Mouse (Mus musculus) spleen, postnatal 14 days (tissue): ENCODE data around the gene Wwp2.

ENCODE experiments used
- DNase-seq, 2 experiments: peaks; one replicate each; pipeline ENCODE4 v3.0.0; 2021 to 2022; ENCODE audit warnings: low spot score in 2 of 2

The Wwp2 gene

DNA sequence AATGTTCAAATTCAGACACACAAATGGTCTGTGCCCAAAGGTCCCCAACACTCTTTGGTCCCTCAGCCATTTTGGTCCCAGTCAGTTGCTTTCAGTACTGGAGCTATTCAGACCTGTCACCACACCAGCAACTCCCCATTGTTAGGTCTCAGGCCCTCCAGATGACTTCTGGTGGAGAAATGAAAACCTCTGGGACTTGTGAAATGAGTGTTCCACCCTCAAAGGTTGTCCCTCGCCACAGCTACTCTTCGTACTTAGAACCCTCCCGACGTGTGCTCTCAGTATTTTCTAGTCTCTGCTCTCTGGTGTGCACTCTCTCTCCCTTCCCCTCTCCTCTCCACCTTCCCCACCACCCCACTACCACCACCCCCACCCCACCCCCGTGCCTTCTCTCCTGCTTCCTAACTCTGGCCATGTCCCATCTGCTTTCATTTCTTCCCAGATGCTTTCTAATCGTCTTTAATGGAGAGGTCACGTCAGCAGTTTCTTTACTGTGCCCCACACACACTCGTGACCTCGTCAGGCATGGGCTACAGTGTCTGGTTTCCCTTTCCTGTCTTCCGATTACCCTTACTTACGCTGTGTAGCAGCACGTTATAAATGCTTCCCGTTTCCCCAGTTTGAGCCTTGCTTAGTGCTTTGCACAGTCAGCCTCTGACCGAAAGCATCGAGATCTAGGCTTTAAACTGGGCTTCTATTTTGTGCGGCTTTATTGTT is 124.8 kb downstream of the Wwp2 start:
- no peak for DNase-seq

DNA sequence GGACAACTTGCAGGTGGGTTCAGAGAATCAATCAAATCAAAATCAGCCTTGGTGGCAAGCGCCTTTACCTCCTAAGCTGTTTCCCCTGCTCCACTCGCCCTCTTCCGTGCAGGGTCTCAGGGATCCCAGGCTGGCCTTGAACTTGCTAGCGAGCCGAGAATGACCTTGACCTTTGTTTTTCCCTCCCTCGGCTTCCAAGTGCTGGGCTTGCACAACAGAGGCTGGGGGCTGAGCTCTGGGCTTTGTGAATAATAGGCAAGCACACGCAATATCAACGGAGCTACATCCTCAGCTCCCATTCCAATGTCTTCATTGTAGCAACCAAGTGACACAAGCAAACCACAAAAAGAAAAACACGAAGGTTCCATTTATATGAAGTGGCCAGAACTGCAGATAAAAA is 126.0 kb downstream of the Wwp2 start:
- no peak for DNase-seq

DNA sequence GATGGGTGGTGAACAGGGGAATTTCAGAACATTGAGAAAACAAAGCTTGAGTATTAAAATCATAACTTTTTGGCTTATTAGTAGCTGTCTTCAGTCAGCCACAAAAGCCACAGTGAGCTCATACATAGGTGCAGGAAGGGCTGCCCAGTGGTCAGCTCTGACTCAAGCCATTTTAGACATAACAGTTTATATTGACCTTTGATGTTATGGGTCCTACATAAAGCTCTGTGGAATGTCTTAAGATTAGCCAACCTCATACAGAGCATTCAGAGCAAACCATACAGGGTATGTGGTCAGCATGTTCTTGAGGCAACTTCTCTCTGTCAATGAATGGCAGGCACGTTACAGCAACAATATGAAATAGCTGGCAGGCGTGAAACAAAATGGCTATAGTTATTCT is 134.9 kb downstream of the Wwp2 start:
- DNase-seq = no peak

DNA sequence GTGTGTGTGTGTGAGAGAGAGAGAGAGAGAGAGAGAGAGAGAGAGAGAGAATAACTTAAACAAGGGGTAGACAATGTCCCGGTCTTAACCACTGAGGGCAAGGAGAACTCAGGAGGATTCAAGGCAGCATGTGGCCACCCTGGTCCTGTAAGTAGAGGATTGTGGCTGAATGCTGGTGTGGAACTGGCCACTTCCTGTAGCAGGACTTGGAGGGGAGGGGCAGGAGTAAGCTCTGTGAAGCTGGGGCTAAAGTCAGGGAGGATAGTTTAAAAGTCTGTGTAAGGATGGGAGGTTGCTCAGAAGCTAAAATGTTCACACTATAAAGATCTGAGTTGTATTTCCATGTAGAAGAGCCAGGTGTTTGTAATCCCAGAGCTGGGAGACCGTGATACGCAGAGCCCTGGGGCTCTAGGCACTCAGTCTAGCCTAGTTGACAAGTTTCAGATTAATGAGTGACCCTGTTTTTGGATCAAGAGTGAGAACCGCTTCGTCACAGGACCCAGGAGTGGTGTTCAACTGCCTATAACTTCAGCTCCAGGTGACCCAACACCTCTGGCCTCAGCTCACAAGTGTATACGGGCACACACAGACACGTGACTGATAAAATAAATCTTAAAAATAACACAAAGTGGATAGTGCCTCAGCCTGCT is 135.4 kb downstream of the Wwp2 start:
- DNase-seq = no peak

DNA sequence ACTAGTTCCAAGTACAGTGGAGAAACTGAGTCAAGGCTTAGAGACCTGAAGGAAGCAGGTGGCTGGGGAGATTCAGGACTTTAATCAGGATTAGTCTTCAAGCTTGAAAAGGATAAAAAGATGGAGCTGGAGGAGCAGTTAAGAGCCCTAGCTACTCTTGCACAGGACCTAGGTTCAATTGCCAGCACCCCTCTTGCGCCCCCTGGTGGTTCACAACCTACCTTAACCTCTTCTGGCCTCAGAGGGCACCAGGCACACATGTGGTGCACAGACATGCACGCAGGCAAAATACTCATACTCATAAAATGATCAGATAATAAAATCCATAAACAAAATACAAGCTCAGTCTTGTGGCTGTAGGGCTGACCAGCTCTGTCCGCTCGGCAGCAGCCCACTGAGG is 136.3 kb downstream of the Wwp2 start:
- DNase-seq = peak; percentile 63 to 77

DNA sequence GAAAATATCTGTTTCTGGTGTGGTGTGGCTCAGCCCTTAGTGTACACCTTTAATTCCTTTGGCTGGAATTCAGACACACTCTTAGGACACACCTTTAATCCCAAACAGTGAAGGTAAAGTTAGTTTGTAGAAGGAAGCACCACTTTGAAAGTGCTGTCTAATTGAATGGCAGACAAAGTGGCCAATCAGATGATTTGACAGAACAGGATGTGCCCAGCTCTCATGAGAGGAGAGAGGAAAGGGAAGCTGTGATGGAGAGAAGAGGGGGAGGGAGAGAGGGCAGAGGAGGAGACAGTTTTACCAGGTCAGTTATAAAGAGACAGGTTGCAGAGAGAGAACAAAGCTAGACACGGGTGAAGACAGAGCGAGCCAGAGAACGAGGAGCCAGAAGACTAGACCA is 138.6 kb downstream of the Wwp2 start:
- no peak for DNase-seq

GRCm38 (mm10) chr8:107576702-107577101 is 140.5 kb downstream of the Wwp2 start:
- peak; percentile 53 to 69 for DNase-seq

DNA sequence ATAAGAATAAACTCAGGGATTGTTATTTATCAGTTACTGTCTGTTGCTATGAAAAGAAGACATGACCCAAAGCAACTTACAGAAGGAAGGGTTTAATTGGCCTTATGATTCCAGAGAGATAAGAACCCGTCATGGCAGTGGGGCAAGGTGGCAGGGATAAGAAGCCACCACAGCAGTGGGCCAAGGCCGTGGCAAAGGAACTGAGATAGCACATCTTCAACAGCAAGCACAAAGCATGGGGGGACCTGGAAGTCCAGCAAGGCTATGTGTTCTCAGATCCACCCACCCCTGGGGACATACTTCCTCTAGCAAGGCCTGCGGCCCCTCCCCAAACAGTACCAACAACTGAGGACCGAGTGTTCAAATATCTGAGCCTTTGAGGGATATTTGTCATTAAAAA is 141.5 kb downstream of the Wwp2 start:
- DNase-seq = no peak

DNA sequence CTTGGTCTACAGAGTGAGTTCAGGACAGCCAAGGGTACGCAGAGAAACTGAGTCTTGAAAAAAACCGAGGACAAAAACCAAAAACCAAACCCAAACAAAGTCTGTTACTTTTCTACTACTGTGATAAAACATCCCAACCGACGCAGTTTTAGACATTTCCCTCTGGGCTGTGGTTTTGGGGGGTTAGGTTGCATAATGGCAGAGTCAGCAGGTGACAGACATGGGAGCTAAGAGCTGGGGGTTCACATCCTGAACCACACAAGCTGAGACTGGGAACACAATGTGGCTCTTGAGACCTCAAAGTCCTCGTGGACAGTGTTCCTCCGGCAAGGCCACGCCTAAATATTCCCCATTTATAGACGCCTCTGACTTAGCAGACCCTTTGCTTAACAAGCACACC is 142.0 kb downstream of the Wwp2 start:
- DNase-seq = no peak

DNA sequence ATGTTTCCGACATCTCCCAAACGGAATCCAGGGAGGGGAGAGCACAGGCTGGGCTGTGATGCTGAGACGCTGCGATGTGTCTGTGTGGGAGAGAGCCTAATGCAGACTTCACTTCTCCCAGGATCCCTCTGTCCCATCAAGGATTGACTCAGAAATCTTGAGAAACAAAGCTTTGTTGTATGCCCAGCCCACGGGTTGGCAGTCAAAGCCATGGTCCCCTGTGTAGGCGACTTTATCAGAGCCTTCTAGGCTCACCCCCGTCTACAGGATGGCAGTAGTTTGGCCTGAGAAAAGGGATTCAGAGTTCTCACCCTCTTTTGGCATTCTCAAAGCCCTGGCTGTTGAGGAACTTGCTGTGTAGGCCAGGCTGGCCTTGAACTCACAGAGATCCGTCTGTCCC is 142.4 kb downstream of the Wwp2 start:
- no peak for DNase-seq

DNA sequence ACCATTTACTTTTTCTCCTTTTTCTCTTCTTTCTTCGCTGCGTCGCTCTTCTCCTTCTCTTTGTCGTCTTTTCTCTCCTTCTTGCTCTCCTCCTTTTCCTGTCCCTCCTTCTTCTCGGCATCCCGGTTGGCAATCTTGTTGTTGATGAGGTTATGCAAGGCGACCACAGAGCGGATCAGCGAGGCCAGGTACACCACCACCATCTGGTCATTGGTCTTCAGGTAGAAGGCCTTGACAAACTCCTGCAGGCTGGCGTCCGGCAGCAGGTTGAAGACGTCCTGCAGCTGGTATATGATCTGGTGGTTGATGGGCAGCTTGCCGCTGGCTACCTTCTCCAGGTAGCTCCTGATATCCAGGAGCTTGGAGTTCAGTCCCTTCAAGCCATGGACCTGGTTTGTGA is 144.7 kb downstream of the Wwp2 start:
- no peak for DNase-seq

DNA sequence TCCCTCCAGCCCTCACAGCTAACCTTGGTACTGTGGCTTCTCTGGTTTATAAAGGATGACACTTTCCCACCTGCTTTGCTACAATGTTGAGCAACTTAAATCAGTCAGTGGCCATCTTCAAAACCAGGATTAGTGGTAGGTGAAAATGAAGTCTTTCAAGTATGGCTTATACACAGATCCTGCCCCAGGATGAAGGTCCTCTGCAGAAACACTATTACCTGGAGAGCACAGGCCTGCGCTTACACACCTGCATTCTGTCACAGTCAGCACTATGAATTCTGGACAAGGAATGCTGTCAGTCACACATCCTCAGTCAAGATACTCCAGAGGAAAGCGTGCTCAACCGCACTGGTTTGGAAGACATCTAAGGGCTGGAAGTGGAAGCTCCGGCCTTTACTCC is 145.4 kb downstream of the Wwp2 start:
- DNase-seq = no peak

DNA sequence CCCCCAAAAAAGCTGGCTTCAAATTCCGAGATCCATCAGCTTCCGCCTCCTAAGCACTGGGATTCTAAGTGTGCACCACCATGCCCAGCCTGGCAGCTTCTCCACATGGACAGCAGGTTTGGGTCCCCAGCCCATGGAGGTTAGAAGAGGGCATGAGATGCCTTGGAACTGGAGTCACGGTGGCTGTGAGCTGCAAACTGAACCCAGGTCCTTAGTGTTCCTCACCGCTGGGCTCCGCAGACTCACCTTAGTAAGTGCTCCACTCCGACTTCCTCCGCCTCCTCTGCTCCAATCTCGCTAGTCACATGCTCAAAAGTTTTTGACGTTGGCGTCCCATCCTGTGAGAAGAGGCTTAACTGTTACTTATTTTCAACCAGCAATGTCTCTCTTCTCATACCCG is 146.0 kb downstream of the Wwp2 start:
- DNase-seq = no peak

- peak in 1 of 2 experiments; percentile 6 for DNase-seq
Measured at GRCm38 (mm10) chr8:107587429-107587994, 151.3 kb downstream of the Wwp2 start.

DNA sequence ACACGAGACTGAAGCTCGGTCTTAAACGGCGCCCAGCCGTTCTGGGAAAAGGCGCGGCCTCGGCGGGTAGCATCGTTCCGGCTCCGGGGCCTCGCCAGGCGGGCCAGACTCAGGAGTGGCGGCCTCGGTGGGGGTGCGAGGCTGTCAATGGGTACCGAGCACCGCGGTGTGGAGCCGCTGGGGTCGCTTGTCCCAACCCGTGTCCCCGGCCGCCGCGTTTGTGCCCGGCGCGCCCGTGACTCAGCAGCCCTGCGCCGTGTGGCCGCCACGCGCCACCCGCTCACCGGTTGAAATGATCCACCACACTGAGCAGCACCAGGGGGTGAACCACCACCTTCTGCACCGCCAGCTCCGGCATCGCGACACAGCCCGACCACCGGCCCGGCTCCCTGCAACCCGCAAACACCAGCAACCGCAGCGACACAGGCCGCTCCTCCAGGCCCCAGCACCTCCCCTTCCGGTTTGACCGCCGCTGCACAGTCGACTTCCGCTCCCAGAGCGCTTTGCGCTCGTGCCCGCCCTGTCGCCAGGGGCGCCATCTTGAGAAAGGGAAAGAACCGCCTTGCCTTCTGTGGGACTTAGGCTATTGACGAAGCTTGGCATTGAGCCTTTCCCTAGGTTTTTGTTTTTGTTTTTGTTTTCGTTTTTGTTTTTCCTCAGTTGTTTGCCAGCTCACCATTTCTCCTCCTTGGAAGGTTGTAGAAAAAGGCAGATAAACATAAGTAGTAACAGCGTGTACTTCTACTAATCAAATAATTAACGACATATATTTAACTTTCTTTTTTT is 152.0 kb downstream of the Wwp2 start, which contains the start of gene Psmd7:
TSS of gene Psmd7 (minus strand) at position 470 of the 786 bp plus-strand sequence.
- peak; percentile 88 to 92 for DNase-seq

GRCm38 (mm10) chr8:107593967-107594729 is 158.0 kb downstream of the Wwp2 start:
- no peak for DNase-seq

GRCm38 (mm10) chr8:107594817-107595216 is 158.7 kb downstream of the Wwp2 start:
- no peak for DNase-seq

DNA sequence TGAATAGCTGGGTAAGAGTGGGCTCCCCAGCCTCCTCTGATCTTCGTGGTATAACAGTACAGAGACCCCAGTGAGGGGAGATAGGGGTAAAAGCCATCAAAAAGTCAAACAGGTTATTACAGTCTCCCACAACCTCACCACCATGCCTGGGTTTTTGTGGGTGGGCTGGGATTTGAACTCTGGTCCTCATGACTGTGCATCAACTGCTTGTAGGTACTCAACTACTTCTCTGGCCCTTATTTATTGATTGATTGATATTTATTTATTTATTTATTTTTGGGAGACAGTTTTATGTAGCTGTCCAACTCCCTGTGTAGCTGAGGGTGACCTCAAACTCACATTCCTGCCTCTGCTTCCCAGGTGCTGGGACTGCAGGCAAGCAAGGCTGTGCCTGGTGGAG is 161.6 kb downstream of the Wwp2 start:
- DNase-seq = no peak

GRCm38 (mm10) chr8:107599691-107600090 is 163.5 kb downstream of the Wwp2 start:
- no peak for DNase-seq

DNA sequence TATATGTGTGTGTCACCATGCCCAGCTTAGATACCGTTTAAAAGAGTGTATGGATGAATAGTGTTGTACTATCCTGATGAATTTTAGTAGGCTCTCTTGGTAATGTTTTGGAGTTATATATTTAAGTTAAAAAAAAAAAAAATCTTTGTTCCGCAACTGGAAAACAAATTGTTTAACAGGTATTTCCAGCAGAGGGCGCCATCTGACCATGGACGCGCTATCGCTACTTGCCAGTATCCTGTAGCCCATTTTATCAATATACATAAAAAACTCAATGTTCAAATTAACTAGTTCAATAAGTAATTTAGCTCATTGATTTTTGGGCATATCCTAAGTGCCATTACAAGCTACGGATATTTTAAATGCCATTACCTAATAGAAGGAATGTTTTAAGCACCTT is 166.9 kb downstream of the Wwp2 start:
- DNase-seq = peak in 1 of 2 experiments; percentile 44
